Mouse (Mus musculus): ENCODE results near the gene Agt.

DNA sequence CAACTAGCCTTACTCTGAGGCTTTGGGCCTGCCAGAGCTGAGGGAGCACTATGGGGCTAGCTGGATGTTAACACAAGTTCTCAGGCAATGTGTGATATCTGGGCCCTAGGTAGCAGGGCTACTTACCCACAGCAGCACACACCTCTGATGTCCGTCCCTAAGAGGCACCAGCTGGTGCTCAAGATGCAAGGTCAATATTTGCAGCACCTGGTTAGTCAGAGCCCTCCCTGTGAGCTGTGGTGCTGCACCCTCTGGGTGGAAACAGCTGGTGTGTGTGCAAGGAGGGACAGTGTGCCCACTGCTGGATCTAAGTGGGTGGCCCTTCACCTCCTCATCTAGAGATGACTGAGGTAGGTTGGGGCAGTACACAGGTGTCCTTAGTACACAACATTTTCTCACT is 7.2 kb upstream of the Agt start:
- TF ChIP-seq JUND (conservative IDR thresholded peaks at IDR 0.05; ENCODE audit: low read depth, low read length) (no peak), CTCF (conservative IDR thresholded peaks at IDR 0.05 in 1 of 2, IDR thresholded peaks at IDR 0.05 in 1 of 2; ENCODE audit: low read depth in 2 of 2, low read length in 2 of 2) (no peak), POLR2A (IDR thresholded peaks at IDR 0.05; ENCODE audit: low read depth, low read length) (no peak), KAT2A (IDR thresholded peaks at IDR 0.05; ENCODE audit: insufficient replicate concordance, low read length) (no peak), MYC (IDR thresholded peaks at IDR 0.05; ENCODE audit: low read depth, low read length) (no peak), MAFK (IDR thresholded peaks at IDR 0.05; ENCODE audit: insufficient replicate concordance, low read length) (no peak), USF1 (IDR thresholded peaks at IDR 0.05; ENCODE audit: low read depth, low read length) (no peak), GABPA (IDR thresholded peaks at IDR 0.05; ENCODE audit: insufficient replicate concordance, low read depth, low read length) (no peak), CHD2 (IDR thresholded peaks at IDR 0.05; ENCODE audit: low read length) (no peak), POLR2AphosphoS2 (IDR thresholded peaks at IDR 0.05; ENCODE audit: low read depth, low read length) (no peak), MXI1 (IDR thresholded peaks at IDR 0.05; ENCODE audit: low read depth, low read length) (no peak)

All from CH12.LX (cell line).